Mouse (Mus musculus): ENCODE measurements around the gene Ankfy1.
"Not testable (repeated sequence)": the region's sequence is repeated elsewhere in the genome, so short reads cannot be mapped to it uniquely, and the experiment has no call there.

Gene Ankfy1

GRCm38 (mm10) chr11:72723165-72723564, 33.4 kb downstream of the Ankfy1 start:
- DNase-seq (ENCODE audit: low spot score), result no peak

- DNase-seq (ENCODE audit: low spot score), result no peak
Observed at GRCm38 (mm10) chr11:72723871-72724270, 34.1 kb downstream of the Ankfy1 start.

GRCm38 (mm10) chr11:72726023-72726422, 36.2 kb downstream of the Ankfy1 start:
- no peak for DNase-seq (ENCODE audit: low spot score)

GRCm38 (mm10) chr11:72733736-72734135, 43.9 kb downstream of the Ankfy1 start:
- no peak for DNase-seq (ENCODE audit: low spot score)

- DNase-seq (ENCODE audit: low spot score), result no peak
Observed at GRCm38 (mm10) chr11:72734840-72735518, 45.2 kb downstream of the Ankfy1 start.

GRCm38 (mm10) chr11:72735519-72735860, 45.7 kb downstream of the Ankfy1 start:
- DNase-seq (ENCODE audit: low spot score), result no peak

- no peak for DNase-seq (ENCODE audit: low spot score)
Observed at GRCm38 (mm10) chr11:72736320-72736719, 46.5 kb downstream of the Ankfy1 start.

- not testable (repeated sequence) for DNase-seq (ENCODE audit: low spot score)
Observed at GRCm38 (mm10) chr11:72737517-72737916, 47.7 kb downstream of the Ankfy1 start.

GRCm38 (mm10) chr11:72739048-72739447, 49.2 kb downstream of the Ankfy1 start:
- no peak for DNase-seq (ENCODE audit: low spot score)

GRCm38 (mm10) chr11:72751956-72752355, 62.1 kb downstream of the Ankfy1 start:
- DNase-seq (ENCODE audit: low spot score), result no peak

GRCm38 (mm10) chr11:72758316-72758715, 68.5 kb downstream of the Ankfy1 start:
- no peak for DNase-seq (ENCODE audit: low spot score)

GRCm38 (mm10) chr11:72759581-72759980, 69.8 kb downstream of the Ankfy1 start:
- DNase-seq (ENCODE audit: low spot score), result no peak

- no peak for DNase-seq (ENCODE audit: low spot score)
Observed at GRCm38 (mm10) chr11:72760781-72761180, 71.0 kb downstream of the Ankfy1 start.

GRCm38 (mm10) chr11:72764270-72764669, 74.5 kb downstream of the Ankfy1 start:
- DNase-seq (ENCODE audit: low spot score), result no peak

GRCm38 (mm10) chr11:72767716-72768115, 77.9 kb downstream of the Ankfy1 start:
- DNase-seq (ENCODE audit: low spot score), result no peak

GRCm38 (mm10) chr11:72769061-72769460, 79.3 kb downstream of the Ankfy1 start:
- DNase-seq (ENCODE audit: low spot score), result no peak

GRCm38 (mm10) chr11:72770324-72770723, 80.5 kb downstream of the Ankfy1 start:
- DNase-seq (ENCODE audit: low spot score), result no peak

- no peak for DNase-seq (ENCODE audit: low spot score)
Observed at GRCm38 (mm10) chr11:72770816-72771215, 81.0 kb downstream of the Ankfy1 start.

GRCm38 (mm10) chr11:72771461-72771860, 81.7 kb downstream of the Ankfy1 start:
- no peak for DNase-seq (ENCODE audit: low spot score)

GRCm38 (mm10) chr11:72772611-72773010, 82.8 kb downstream of the Ankfy1 start:
- not testable (repeated sequence) for DNase-seq (ENCODE audit: low spot score)

- DNase-seq (ENCODE audit: low spot score), result no peak
Observed at GRCm38 (mm10) chr11:72778957-72779356, 89.2 kb downstream of the Ankfy1 start.

GRCm38 (mm10) chr11:72782103-72782502, 92.3 kb downstream of the Ankfy1 start:
- DNase-seq (ENCODE audit: low spot score), result no peak

GRCm38 (mm10) chr11:72782503-72782902, 92.7 kb downstream of the Ankfy1 start:
- no peak for DNase-seq (ENCODE audit: low spot score)

GRCm38 (mm10) chr11:72792033-72792432, 102.2 kb downstream of the Ankfy1 start:
- no peak for DNase-seq (ENCODE audit: low spot score)

GRCm38 (mm10) chr11:72795149-72795454, 105.3 kb downstream of the Ankfy1 start:
- DNase-seq (ENCODE audit: low spot score), result no peak

Measured in ovary, postnatal 10 days (tissue).